Mouse (Mus musculus) embryonic stem cell, embryonic (primary cell): ENCODE measurements around the gene Timm8a1.

ENCODE experiments used
- CTCF ChIA-PET, 4 experiments: fragments of 300-600 bp in 2 of 4; fragments of 350-600 bp in 2 of 4; sonication (Branson Sonifier 250); formaldehyde crosslinking; loops; one replicate each; lab custom pipeline; 2022; ENCODE audit warnings: inconsistent platforms in 2 of 4; lab: Charles Lee
- POLR2A ChIA-PET, 4 experiments: fragments of 300-600 bp in 2 of 4; fragments of 350-600 bp in 2 of 4; sonication (Branson Sonifier 250); formaldehyde crosslinking; loops; one replicate each; lab custom pipeline; 2022; ENCODE audit warnings: antibody characterized with exemption in 4 of 4, inconsistent platforms in 1 of 4; lab: Charles Lee

Timm8a1 gene

DNA sequence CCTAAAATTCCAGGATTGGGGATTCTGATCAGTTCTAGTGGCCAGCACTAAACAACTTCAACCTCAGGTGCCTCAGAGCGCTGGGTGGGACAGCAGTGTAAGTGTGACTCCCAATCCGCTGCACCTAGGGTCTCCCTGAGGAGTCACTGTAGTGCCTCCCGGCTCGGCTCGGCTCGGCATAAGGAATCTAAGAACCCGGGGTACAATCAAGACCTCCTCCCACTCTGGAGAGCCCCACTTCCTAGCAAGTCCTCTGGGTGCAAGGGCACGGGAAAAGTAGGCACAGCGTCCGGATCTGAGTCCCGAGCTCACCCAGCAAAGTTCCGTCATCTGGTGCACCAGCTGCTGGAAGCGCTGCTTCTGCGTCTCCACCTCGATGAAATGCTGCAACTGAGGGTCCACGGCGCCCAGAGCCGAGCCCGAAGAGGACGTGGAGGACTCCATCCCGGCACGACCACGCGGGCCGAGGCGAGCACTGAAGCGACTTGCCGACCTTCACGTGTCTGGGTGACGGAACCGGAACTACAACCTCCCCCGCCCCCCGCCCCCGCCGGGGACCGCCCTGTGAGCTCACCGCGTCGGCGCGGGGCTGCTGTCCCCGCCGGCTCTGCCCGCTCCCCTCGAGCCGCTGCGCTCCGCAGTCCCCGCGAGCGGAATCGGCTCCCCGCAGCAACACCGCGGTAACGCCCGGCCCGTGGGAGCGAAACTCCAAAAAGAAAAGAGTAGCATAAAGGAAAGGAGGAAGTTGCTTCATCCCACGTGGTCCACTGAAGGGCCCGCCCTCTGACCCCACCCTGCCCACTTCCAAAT, at the start of gene Timm8a1:
Timm8a1 (minus strand) TSS at position 721 of the 810 bp plus-strand sequence.
- CTCF ChIA-PET, result interaction anchor here in 2 of 4 experiments (0.6 to 2.1 kb wide), 12 partner anchors 9 to 1228 kb away, joined by 3 to 7 read pairs (median 4); partner anchors contain the start of genes Gla (in 1 of the 2) and Hnrnph2 (in 1 of the 2)
- POLR2A ChIA-PET, result interaction anchor here (0.6 to 5.1 kb wide), 42 partner anchors 8 to 467 kb away, joined by 3 to 66 read pairs (median 4); partner anchors contain the start of genes Rpl36a (in 4 of the 4), Gla (in 3 of the 4), Hnrnph2 (in 3 of the 4) and Armcx1 (in 1 of the 4)

DNA sequence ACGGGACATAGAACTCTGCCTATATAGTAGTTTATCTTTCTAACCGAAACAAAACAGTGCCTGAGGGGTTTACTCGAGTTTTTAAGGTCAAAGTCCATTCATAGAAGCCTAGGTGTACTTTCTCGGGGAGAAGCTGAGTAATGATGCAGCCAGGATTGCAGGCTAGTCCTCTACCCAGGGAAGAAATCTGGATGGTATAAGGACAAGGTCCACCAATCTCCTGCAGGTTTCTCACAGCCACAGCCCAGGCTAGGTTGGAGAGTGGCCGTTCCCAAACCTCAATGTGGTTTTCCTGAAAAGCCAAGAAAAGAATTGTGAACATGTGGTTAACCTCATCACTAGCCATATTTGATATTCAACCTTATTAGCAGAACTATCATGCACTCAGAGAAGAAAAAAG, 48.2 kb upstream of the Timm8a1 start:
- POLR2A ChIA-PET, result interaction anchor here (0.6 to 11.3 kb wide), 10 partner anchors 8 to 218 kb away, joined by 3 to 264 read pairs (median 6); partner anchors contain the start of genes Gla (in 4 of the 4), Hnrnph2 (in 4 of the 4) and Timm8a1 (in 1 of the 4)
- CTCF ChIA-PET, result no interaction called here

DNA sequence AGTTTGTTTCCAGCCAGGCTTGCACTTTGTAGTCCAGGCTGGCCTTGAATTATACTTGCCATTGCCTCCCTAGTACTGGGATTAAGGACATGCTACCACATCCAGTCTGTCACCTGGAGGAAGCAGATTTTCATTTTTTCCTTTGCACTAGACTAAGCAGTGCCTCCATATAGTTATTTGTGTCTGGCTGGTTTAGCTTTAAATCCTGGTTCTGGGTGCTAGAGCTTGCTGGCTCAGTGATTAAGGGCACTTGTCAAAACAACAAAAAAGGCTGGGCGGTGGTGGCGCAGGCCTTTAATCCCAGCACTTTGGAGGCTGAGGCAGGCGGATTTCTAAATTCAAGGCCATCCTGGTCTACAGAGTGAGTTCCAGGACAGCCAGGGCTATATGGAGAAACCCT, 47.3 kb upstream of the Timm8a1 start:
- POLR2A ChIA-PET, result interaction anchor here (0.5 to 11.3 kb wide), 13 partner anchors 9 to 219 kb away, joined by 3 to 264 read pairs (median 4); partner anchors contain the start of genes Gla (in 3 of the 4), Hnrnph2 (in 3 of the 4), Armcx6 (in 1 of the 4) and Timm8a1 (in 1 of the 4)
- CTCF ChIA-PET, result no interaction called here

- POLR2A ChIA-PET, result interaction anchor here in 3 of 4 experiments (0.6 to 11.3 kb wide), 7 partner anchors 12 to 163 kb away, joined by 3 to 264 read pairs (median 33); partner anchors contain the start of genes Gla (in 2 of the 3), Hnrnph2 (in 2 of the 3) and Armcx6 (in 1 of the 3)
- CTCF ChIA-PET, result no interaction called here
Observed at GRCm38 (mm10) chrX:134588261-134588660, 46.6 kb upstream of the Timm8a1 start.

- CTCF ChIA-PET, result no interaction called here
- POLR2A ChIA-PET, result interaction anchor here (0.6 to 11.3 kb wide), 37 partner anchors 9 to 423 kb away, joined by 3 to 264 read pairs (median 9); partner anchors contain the start of genes Gla (in 4 of the 4), Hnrnph2 (in 4 of the 4), Armcx1 (in 2 of the 4) and Timm8a1 (in 2 of the 4)
Observed at GRCm38 (mm10) chrX:134586447-134586846, 44.8 kb upstream of the Timm8a1 start.

GRCm38 (mm10) chrX:134585103-134586002, 43.7 kb upstream of the Timm8a1 start, which contains the start of gene Rpl36a:
Gene Rpl36a, plus strand, starts transcription at chrX:134585654.
- POLR2A ChIA-PET, result interaction anchor here (0.6 to 11.3 kb wide), 111 partner anchors 9 to 1173 kb away, joined by 3 to 264 read pairs (median 4); partner anchors contain the start of genes Gla (in 4 of the 4), Hnrnph2 (in 4 of the 4), Timm8a1 (in 4 of the 4) and Zmat1 (in 3 of the 4)
- CTCF ChIA-PET, result interaction anchor here in 3 of 4 experiments (0.6 to 1.2 kb wide), 8 partner anchors 15 to 424 kb away, joined by 3 to 7 read pairs (median 4); partner anchors contain the start of genes Gla (in 2 of the 3), Hnrnph2 (in 2 of the 3), Armcx1 (in 1 of the 3) and Zmat1 (in 1 of the 3)

GRCm38 (mm10) chrX:134582888-134583669, 41.4 kb upstream of the Timm8a1 start, which contains the start of gene Btk:
Gene Btk, minus strand, starts transcription at chrX:134583570.
- ChIA-PET POLR2A (interaction anchor here in 2 of 4 experiments (1.1 to 11.3 kb wide), 6 partner anchors 12 to 135 kb away, joined by 3 to 264 read pairs (median 34); partner anchors contain the start of genes Gla (in 2 of the 2) and Hnrnph2 (in 2 of the 2)), CTCF (interaction anchor here in 1 of 4 experiments (0.8 to 1.0 kb wide), 3 partner anchors 26 to 336 kb away, joined by 3 read pairs; no protein-coding TSS in a partner anchor)

DNA sequence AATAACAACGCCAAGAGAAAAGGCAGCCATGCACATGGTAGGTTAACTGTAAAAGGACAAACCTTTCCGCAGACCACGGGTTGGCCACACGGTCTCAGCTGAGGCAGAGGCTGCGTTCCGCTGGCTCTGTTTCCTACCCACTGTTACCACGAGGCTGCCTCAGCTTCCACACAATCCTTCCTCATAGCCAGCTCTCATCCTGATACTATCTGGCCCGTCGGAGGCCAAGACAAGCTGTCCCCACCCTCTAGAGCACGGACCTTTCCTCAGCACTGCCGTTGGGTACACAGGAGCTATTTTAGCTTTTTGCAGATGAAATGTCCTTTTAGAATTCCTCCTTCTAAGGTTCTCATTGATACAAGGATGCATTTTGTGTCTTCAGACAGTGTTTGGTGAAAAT, 40.6 kb upstream of the Timm8a1 start:
- ChIA-PET CTCF (interaction anchor here in 1 of 4 experiments (0.8 to 1.0 kb wide), 3 partner anchors 27 to 337 kb away, joined by 3 read pairs; no protein-coding TSS in a partner anchor), POLR2A (interaction anchor here in 2 of 4 experiments (0.8 to 11.3 kb wide), 6 partner anchors 18 to 136 kb away, joined by 3 to 264 read pairs (median 6); partner anchors contain the start of genes Gla (in 2 of the 2), Hnrnph2 (in 2 of the 2) and Timm8a1 (in 1 of the 2))

- POLR2A ChIA-PET, result interaction anchor here in 1 of 4 experiments (0.6 to 11.3 kb wide), 3 partner anchors 20 to 106 kb away, joined by 3 to 264 read pairs (median 3); partner anchors contain the start of genes Gla, Hnrnph2 and Timm8a1
- CTCF ChIA-PET, result no interaction called here
Observed at GRCm38 (mm10) chrX:134580528-134581305, 39.1 kb upstream of the Timm8a1 start.

GRCm38 (mm10) chrX:134577896-134578295, 36.2 kb upstream of the Timm8a1 start:
- POLR2A ChIA-PET, result interaction anchor here in 2 of 4 experiments (3.8 to 5.4 kb wide), 2 partner anchors 7 to 9 kb away, joined by 17 to 33 read pairs; partner anchors contain the start of gene Rpl36a (in 2 of the 2)
- CTCF ChIA-PET, result interaction anchor here in 2 of 4 experiments (0.6 to 1.1 kb wide), 2 partner anchors 27 to 139 kb away, joined by 3 read pairs; no protein-coding TSS in a partner anchor

- ChIA-PET POLR2A (interaction anchor here in 1 of 4 experiments (2.8 kb wide), 1 partner anchor 19 kb away, joined by 8 read pairs; the partner anchor contains the start of gene Rpl36a), CTCF (no interaction called here)
Observed at GRCm38 (mm10) chrX:134566536-134567222, 25.0 kb upstream of the Timm8a1 start.

- ChIA-PET POLR2A (interaction anchor here in 1 of 4 experiments (0.7 to 2.2 kb wide), 2 partner anchors 21 to 22 kb away, joined by 3 to 9 read pairs; partner anchors contain the start of gene Rpl36a), CTCF (no interaction called here)
Observed at GRCm38 (mm10) chrX:134564326-134564725, 22.7 kb upstream of the Timm8a1 start.

- POLR2A ChIA-PET, result interaction anchor here in 1 of 4 experiments (0.7 to 3.9 kb wide), 2 partner anchors 13 to 31 kb away, joined by 4 to 12 read pairs; partner anchors contain the start of genes Rpl36a and Timm8a1
- CTCF ChIA-PET, result no interaction called here
Observed at GRCm38 (mm10) chrX:134554425-134554824, 12.8 kb upstream of the Timm8a1 start.

DNA sequence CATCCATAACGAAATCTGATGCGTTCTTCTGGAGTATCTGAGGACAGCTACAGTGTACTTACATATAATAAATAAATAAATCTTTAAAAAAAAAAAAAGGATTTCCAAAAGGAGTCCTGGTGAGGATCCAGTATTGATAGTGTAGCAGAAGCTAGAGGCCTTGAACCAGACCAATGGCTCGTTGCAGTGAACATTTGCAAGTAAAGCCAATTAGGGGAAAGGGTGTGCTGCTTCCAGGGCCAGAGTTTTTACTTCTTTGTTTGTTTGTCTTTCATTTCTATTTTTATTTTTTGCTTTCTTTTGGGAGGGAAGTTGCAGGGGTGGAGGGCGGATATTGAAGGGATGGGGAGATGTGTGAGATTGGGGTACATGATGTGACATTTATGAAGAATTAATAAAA, 11.7 kb upstream of the Timm8a1 start:
- ChIA-PET CTCF (no interaction called here), POLR2A (no interaction called here)
